Mouse (Mus musculus): ENCODE results near the gene Cfap97d1. TPM values are rescaled to one million over a fixed set of nuclear protein-coding genes. Genes with fewer than 3 reads are reported as not detected.
"Not testable (repeated sequence)": the region's sequence is repeated elsewhere in the genome, so short reads cannot be mapped to it uniquely, and the experiment has no call there.

Gene Cfap97d1
- polyA plus RNA-seq, 1 experiment from 2014 or later: not detected

- H3K27ac ChIP-seq (ENCODE audit: low read depth): no peak overlapping the region
- H3K4me1 ChIP-seq (ENCODE audit: insufficient read depth): no peaks in the 10 kb centered on the region
- no peak overlapping the region for H3K4me3 ChIP-seq (ENCODE audit: low read depth, low read length)
- H3K9ac ChIP-seq (replicated peaks): no peak overlapping the region
- DNase-seq (no peak), ATAC-seq (no peak)
- TF ChIP-seq CTCF (IDR thresholded peaks at IDR 0.05; ENCODE audit: low read depth) (no peak), EP300 (IDR thresholded peaks at IDR 0.05; ENCODE audit: low read depth) (no peak)
- H3K36me3 ChIP-seq (replicated peaks; ENCODE audit: insufficient read depth, low read length): peaks cover 12% of the 10 kb centered on the region; the same call in 1 of the 2 replicates
- H3K4me2 ChIP-seq (ENCODE audit: low read depth, low read length): no peak overlapping the region
- no peaks in the 10 kb centered on the region for H3K9me3 ChIP-seq (ENCODE audit: low read length)
- no peaks in the 10 kb centered on the region for H3K27me3 ChIP-seq (ENCODE audit: insufficient read depth, low read length)
- WGBS (ENCODE audit: insufficient replicate concordance): 90% methylated on average over 7 of the region's 7 CpGs
Measured at GRCm38 (mm10) chr11:101976949-101977348, 7.1 kb upstream of the Cfap97d1 start.

DNA sequence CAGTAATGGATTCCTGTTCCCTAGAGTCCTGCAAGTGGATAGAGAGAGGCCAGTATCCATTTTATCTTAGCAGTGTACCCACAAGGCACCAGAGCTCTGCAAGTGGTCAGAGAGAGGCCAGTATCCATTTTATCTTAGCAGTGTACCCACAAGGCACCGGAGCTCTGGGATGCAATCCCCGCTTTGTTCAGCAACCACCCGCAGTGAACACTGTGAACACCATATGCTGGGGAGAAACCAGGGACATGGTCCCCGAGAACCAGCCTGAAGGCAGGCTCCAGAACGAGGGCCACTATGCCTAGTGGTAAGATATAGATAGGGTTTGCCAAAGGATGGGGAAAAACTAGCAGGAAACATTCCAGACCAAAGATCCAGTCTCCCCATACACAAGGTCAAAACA, 4.9 kb upstream of the Cfap97d1 start:
- H3K9me3 ChIP-seq (ENCODE audit: low read length): no peaks in the 10 kb centered on the region
- H3K4me3 ChIP-seq (ENCODE audit: low read depth, low read length): no peak overlapping the region
- TF ChIP-seq CTCF (IDR thresholded peaks at IDR 0.05; ENCODE audit: low read depth) (no peak), EP300 (IDR thresholded peaks at IDR 0.05; ENCODE audit: low read depth) (no peak)
- peaks cover 5% of the 10 kb centered on the region; the same call in 1 of the 2 replicates for H3K4me1 ChIP-seq (ENCODE audit: insufficient read depth)
- WGBS (ENCODE audit: insufficient replicate concordance): 78% methylated on average over 5 of the region's 5 CpGs
- H3K36me3 ChIP-seq (replicated peaks; ENCODE audit: insufficient read depth, low read length): peaks cover 11% of the 10 kb centered on the region; the same call in 1 of the 2 replicates
- no peak for DNase-seq
- H3K27ac ChIP-seq (ENCODE audit: low read depth): no peak overlapping the region
- H3K27me3 ChIP-seq (ENCODE audit: insufficient read depth, low read length): no peaks in the 10 kb centered on the region
- H3K9ac ChIP-seq (replicated peaks): no peak overlapping the region
- ATAC-seq: no peak
- no peak overlapping the region for H3K4me2 ChIP-seq (ENCODE audit: low read depth, low read length)

DNA sequence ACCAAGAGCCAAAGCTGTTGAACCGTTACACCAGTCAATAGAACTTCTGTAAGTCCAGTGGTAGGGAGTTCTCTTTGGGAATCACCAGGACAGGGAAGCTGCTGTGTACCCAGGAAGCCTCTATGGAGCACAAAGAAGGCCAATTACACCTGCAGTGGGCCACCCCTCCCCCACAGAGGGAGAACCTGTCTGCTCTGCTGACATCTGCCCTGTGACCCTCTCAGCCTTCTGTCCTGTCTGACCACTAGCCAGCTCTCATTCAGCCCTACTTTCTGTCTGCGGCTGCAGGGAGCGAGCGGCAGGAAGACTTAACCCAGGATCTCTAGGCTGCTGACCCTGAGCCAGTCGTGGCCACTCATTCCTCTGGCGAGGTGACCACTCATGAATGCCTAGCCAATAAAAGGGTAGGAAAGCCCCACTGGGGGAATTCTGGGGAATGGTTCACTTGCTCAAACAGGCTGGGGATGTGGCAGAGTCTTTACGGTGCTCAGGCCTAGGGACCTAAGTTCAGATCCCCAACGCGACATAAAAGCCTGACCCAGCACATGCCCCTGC, 3.4 kb upstream of the Cfap97d1 start:
- peaks cover 10% of the 10 kb centered on the region for H3K4me1 ChIP-seq (ENCODE audit: insufficient read depth)
- no peak overlapping the region for H3K4me3 ChIP-seq (ENCODE audit: low read depth, low read length)
- no peaks in the 10 kb centered on the region for H3K27me3 ChIP-seq (ENCODE audit: insufficient read depth, low read length)
- no peak for ATAC-seq
- H3K9me3 ChIP-seq (ENCODE audit: low read length): no peaks in the 10 kb centered on the region
- 77% methylated on average over 9 of the region's 9 CpGs for WGBS (ENCODE audit: insufficient replicate concordance)
- H3K4me2 ChIP-seq (ENCODE audit: low read depth, low read length): no peak overlapping the region
- peaks cover 6% of the 10 kb centered on the region; the same call in 1 of the 2 replicates for H3K36me3 ChIP-seq (replicated peaks; ENCODE audit: insufficient read depth, low read length)
- no peak for DNase-seq
- no peak for TF ChIP-seq EP300 (IDR thresholded peaks at IDR 0.05; ENCODE audit: low read depth)
- no peak for TF ChIP-seq CTCF (IDR thresholded peaks at IDR 0.05; ENCODE audit: low read depth)
- no peak overlapping the region for H3K9ac ChIP-seq (replicated peaks)
- no peak overlapping the region for H3K27ac ChIP-seq (ENCODE audit: low read depth)

- H3K4me3 ChIP-seq (ENCODE audit: low read depth, low read length): no peak overlapping the region
- no peak for ATAC-seq
- H3K4me2 ChIP-seq (ENCODE audit: low read depth, low read length): no peak overlapping the region; the same call in 1 of the 2 replicates
- no peak overlapping the region for H3K27ac ChIP-seq (ENCODE audit: low read depth)
- H3K36me3 ChIP-seq (replicated peaks; ENCODE audit: insufficient read depth, low read length): peaks cover 6% of the 10 kb centered on the region; the same call in 1 of the 2 replicates
- TF ChIP-seq CTCF (IDR thresholded peaks at IDR 0.05; ENCODE audit: low read depth): no peak
- TF ChIP-seq EP300 (IDR thresholded peaks at IDR 0.05; ENCODE audit: low read depth): no peak
- peaks cover 14% of the 10 kb centered on the region for H3K4me1 ChIP-seq (ENCODE audit: insufficient read depth)
- H3K9me3 ChIP-seq (ENCODE audit: low read length): no peaks in the 10 kb centered on the region
- WGBS (ENCODE audit: insufficient replicate concordance): 37% methylated on average over 12 of the region's 12 CpGs
- DNase-seq: peak; percentile 29
- no peak overlapping the region for H3K9ac ChIP-seq (replicated peaks)
- no peaks in the 10 kb centered on the region for H3K27me3 ChIP-seq (ENCODE audit: insufficient read depth, low read length)
Measured at GRCm38 (mm10) chr11:101981850-101982249, 2.2 kb upstream of the Cfap97d1 start.

- 66% methylated on average over 6 of the region's 6 CpGs for WGBS (ENCODE audit: insufficient replicate concordance)
- H3K9ac ChIP-seq (replicated peaks): no peak overlapping the region
- ATAC-seq (no peak), DNase-seq (no peak)
- no peaks in the 10 kb centered on the region for H3K27me3 ChIP-seq (ENCODE audit: insufficient read depth, low read length)
- peak overlapping the region; percentile 74 for H3K4me2 ChIP-seq (ENCODE audit: low read depth, low read length)
- no peak overlapping the region for H3K4me3 ChIP-seq (ENCODE audit: low read depth, low read length)
- peak overlapping the region; percentile 30 for H3K27ac ChIP-seq (ENCODE audit: low read depth)
- H3K9me3 ChIP-seq (ENCODE audit: low read length): no peaks in the 10 kb centered on the region
- TF ChIP-seq CTCF (IDR thresholded peaks at IDR 0.05; ENCODE audit: low read depth): no peak
- H3K36me3 ChIP-seq (replicated peaks; ENCODE audit: insufficient read depth, low read length): peaks cover 6% of the 10 kb centered on the region; the same call in 1 of the 2 replicates
- H3K4me1 ChIP-seq (ENCODE audit: insufficient read depth): peaks cover 14% of the 10 kb centered on the region
Measured at GRCm38 (mm10) chr11:101982981-101983411, 1.1 kb upstream of the Cfap97d1 start.

DNA sequence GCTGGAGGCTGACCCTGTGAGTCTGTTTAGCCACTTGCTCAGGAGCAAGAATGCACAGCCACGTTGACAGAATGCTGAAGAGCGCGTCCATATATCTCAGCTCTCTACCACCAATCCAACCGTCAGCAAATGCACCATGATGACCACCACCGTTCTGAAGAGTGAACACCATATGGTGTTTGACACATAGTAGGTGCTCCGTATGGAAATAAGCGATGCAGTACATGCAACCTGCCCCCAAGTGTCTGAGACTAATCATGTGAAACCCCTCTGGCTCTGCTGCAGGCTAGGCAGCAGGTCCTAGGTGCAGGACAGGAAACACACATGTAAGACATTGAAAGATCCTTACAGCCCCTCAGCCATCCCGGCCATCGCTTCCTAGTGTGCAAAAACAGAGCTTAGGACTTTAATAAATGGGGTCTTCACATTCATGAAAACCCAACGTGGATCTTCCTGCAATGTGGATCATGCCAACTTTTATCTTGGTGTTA, 603 bp upstream of the Cfap97d1 start:
- Histone ChIP-seq H3K4me3 (ENCODE audit: low read depth, low read length) (no peak overlapping the region; the same call in 1 of the 2 replicates), H3K27me3 (ENCODE audit: insufficient read depth, low read length) (no peaks in the 10 kb centered on the region)

GRCm38 (mm10) chr11:101985450-101985849, 1.4 kb downstream of the Cfap97d1 start:
- H3K9ac ChIP-seq (replicated peaks); H3K27me3 ChIP-seq (ENCODE audit: insufficient read depth, low read length); ATAC-seq; H3K27ac ChIP-seq (ENCODE audit: low read depth); H3K36me3 ChIP-seq (replicated peaks; ENCODE audit: insufficient read depth, low read length); H3K9me3 ChIP-seq (ENCODE audit: low read length); H3K4me2 ChIP-seq (ENCODE audit: low read depth, low read length); DNase-seq; H3K4me3 ChIP-seq (ENCODE audit: low read depth, low read length): not testable (repeated sequence)
- 55% methylated on average over 6 of the region's 6 CpGs for WGBS (ENCODE audit: insufficient replicate concordance)
- peaks cover 14% of the 10 kb centered on the region for H3K4me1 ChIP-seq (ENCODE audit: insufficient read depth)

More for the DNA sequence above, 603 bp upstream of the Cfap97d1 start:
- DNase-seq (no peak), ATAC-seq (no peak)
- TF ChIP-seq CTCF (IDR thresholded peaks at IDR 0.05; ENCODE audit: low read depth): no peak
- no peak for TF ChIP-seq EP300 (IDR thresholded peaks at IDR 0.05; ENCODE audit: low read depth)
- H3K9ac ChIP-seq (replicated peaks): no peak overlapping the region
- peak overlapping the region; percentile 74 for H3K4me2 ChIP-seq (ENCODE audit: low read depth, low read length)
- H3K27ac ChIP-seq (ENCODE audit: low read depth): peak overlapping the region; percentile 30; the same call in 1 of the 2 replicates
- WGBS (ENCODE audit: insufficient replicate concordance): 49% methylated on average over 10 of the region's 10 CpGs
- no peaks in the 10 kb centered on the region for H3K9me3 ChIP-seq (ENCODE audit: low read length)
- H3K4me1 ChIP-seq (ENCODE audit: insufficient read depth): peaks cover 14% of the 10 kb centered on the region
- peaks cover 6% of the 10 kb centered on the region; the same call in 1 of the 2 replicates for H3K36me3 ChIP-seq (replicated peaks; ENCODE audit: insufficient read depth, low read length)

Measured in liver, postnatal 0 days (tissue).